Mouse (Mus musculus): Measurements from ENCODE around the gene Atf7ip2. TPM values are rescaled to one million over a fixed set of nuclear protein-coding genes. Genes with fewer than 3 reads are reported as not detected.

Gene Atf7ip2
- polyA plus RNA-seq, 1 experiment from 2014 or later = 0.18 TPM

- Histone ChIP-seq H3K9me3 (no peaks in the 10 kb centered on the region), H3K9ac (no peak overlapping the region), H3K27me3 (no peaks in the 10 kb centered on the region), H3K4me1 (replicated peaks) (no peaks in the 10 kb centered on the region), H3K4me3 (no peak overlapping the region), H3K36me3 (no peaks in the 10 kb centered on the region), H3K4me2 (no peak overlapping the region), H3K27ac (no peak overlapping the region)
- no peak for ATAC-seq (ENCODE audit: low FRiP score)
- WGBS = 79% methylated on average over 3 of the region's 3 CpGs
These were observed 108.0 kb downstream of the Atf7ip2 start for GRCm38 (mm10) chr16:10300231-10301186.

Small RNA genes within 50 kb of the gene (microRNA-seq; reads per million reads assigned to microRNA genes)
- not detected for gene Gm22932

Other genes starting within 250 kb of the Atf7ip2 start
- gene Grin2a, start 197.2 kb upstream of the Atf7ip2 start, polyA plus RNA-seq (2015; fragmentation: Nextera tagmentation; extraction: Ambion mirVana) = 5.3 TPM in 2 replicates
- 0.34 and 0.65 TPM in 2 replicates for gene Rpl39l, start 22.5 kb upstream of the Atf7ip2 start, polyA plus RNA-seq (2015; fragmentation: Nextera tagmentation; extraction: Ambion mirVana)
- 7.4 and 7.8 TPM in 2 replicates for gene Emp2, start 121.3 kb downstream of the Atf7ip2 start, polyA plus RNA-seq (2015; fragmentation: Nextera tagmentation; extraction: Ambion mirVana)
- gene Tekt5, start 202.8 kb downstream of the Atf7ip2 start, polyA plus RNA-seq (2015; fragmentation: Nextera tagmentation; extraction: Ambion mirVana) = 5.4 and 6.0 TPM in 2 replicates
- gene Nubp1, start 219.2 kb downstream of the Atf7ip2 start, polyA plus RNA-seq (2015; fragmentation: Nextera tagmentation; extraction: Ambion mirVana) = 45.3 and 49.2 TPM in 2 replicates